Comparison of ENCODE assay signal across 8 mouse cellular contexts in the genomic region with DNA sequence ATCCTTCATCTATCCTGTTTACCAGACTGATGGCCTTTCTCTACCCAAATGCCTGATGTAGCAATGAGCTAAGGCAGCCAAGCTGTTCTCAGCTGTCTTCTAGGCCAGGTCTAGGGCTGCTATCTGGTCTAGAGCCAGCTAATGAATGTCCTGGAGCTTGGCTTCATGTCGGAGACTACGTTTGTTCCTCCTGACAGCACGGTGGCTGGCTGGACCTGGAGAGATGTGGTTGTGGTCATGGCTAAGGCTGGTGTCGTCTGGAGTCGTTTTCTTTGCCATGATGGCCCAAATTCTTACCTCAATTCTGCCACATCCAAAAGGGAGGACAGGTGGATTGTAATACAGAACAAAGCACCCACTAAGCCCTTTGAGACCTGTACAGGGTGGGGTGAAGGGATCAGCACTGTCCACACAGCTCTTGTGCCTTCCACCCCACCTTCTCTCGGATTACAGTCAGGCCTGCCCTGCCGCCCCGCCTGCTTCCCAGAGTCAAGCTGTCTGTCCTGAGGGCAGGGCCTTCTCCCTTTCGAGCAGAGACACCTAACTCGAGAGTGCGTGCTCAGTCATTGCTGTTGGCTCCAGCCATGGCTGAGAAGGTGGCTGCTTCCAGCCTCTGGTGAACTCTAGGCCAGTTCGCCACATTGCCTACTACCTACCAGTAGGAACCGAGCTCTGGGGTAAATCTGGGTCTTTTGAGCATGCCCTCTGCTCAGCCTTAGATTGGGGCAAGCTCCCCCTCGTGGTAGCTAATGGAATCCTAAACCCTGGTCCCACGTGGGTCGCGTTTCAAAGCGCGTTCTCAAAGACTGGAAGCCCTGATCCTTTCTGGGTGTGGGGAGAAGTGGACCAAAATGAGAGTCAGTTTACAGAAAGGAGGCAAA. TPM values are rescaled to one million over a fixed set of nuclear protein-coding genes. Genes with fewer than 3 reads are reported as not detected.
DNase-seq lines count a peak whose midpoint lies in the region; ATAC-seq and TF ChIP-seq lines count a peak whose summit lies in the region.

No protein-coding gene starts in this region.

- peaks cover 13% of the 10 kb centered on the region for H3K36me3 ChIP-seq in forebrain, embryonic 11.5 days (ENCODE audit: control insufficient read depth, insufficient read depth, low read length)
- peaks cover 10% of the 10 kb centered on the region; the same call in 1 of the 2 replicates for H3K36me3 ChIP-seq in heart, embryonic 16.5 days (ENCODE audit: control insufficient read depth, insufficient read depth)
- H3K36me3 ChIP-seq in liver, embryonic 14.5 days (replicated peaks; ENCODE audit: control insufficient read depth, insufficient read depth, low read depth) = peaks cover 11% of the 10 kb centered on the region
- H3K36me3 ChIP-seq in neural tube, embryonic 11.5 days (ENCODE audit: control insufficient read depth, insufficient read depth, low read length) = peaks cover 13% of the 10 kb centered on the region
- H3K36me3 ChIP-seq in stomach, embryonic 16.5 days (ENCODE audit: control insufficient read depth, insufficient read depth, low read length) = peaks cover 16% of the 10 kb centered on the region

- no peak; the same call in 1 of the 2 replicates for TF ChIP-seq CTCF in liver, embryonic 14.5 days (IDR thresholded peaks at IDR 0.05; ENCODE audit: low read depth)

- no peak overlapping the region for H3K27ac ChIP-seq in forebrain, embryonic 11.5 days (ENCODE audit: low read depth, low read length)
- H3K27ac ChIP-seq in heart, embryonic 16.5 days (ENCODE audit: low read length) = no peak overlapping the region
- H3K27ac ChIP-seq in liver, embryonic 14.5 days = no peak overlapping the region
- no peak overlapping the region for H3K27ac ChIP-seq in neural tube, embryonic 11.5 days (ENCODE audit: low read depth, low read length)
- peak overlapping the region; percentile 9; the same call in 1 of the 2 replicates for H3K27ac ChIP-seq in stomach, embryonic 16.5 days (ENCODE audit: low read length)

- no peaks in the 10 kb centered on the region; the same call in 1 of the 2 replicates for H3K9me3 ChIP-seq in forebrain, embryonic 11.5 days (ENCODE audit: control insufficient read depth, low read length)
- peaks cover 4% of the 10 kb centered on the region for H3K9me3 ChIP-seq in heart, embryonic 16.5 days (replicated peaks; ENCODE audit: control insufficient read depth, low read length)
- no peaks in the 10 kb centered on the region for H3K9me3 ChIP-seq in liver, embryonic 14.5 days (ENCODE audit: control insufficient read depth, low read length)
- H3K9me3 ChIP-seq in neural tube, embryonic 11.5 days (ENCODE audit: control insufficient read depth, low read length) = no peaks in the 10 kb centered on the region
- no peaks in the 10 kb centered on the region for H3K9me3 ChIP-seq in stomach, embryonic 16.5 days (replicated peaks; ENCODE audit: control insufficient read depth, low read length)

- no peaks in the 10 kb centered on the region; the same call in 1 of the 2 replicates for H3K4me1 ChIP-seq in forebrain, embryonic 11.5 days (replicated peaks; ENCODE audit: control insufficient read depth, insufficient read depth, low read length)
- H3K4me1 ChIP-seq in heart, embryonic 16.5 days (ENCODE audit: control insufficient read depth, insufficient read depth, low read length) = no peaks in the 10 kb centered on the region
- H3K4me1 ChIP-seq in liver, embryonic 14.5 days (replicated peaks; ENCODE audit: control insufficient read depth in 2 of 2, insufficient read depth in 2 of 2, low read length in 1 of 2) = no peaks in the 10 kb centered on the region
- no peaks in the 10 kb centered on the region; the same call in 1 of the 2 replicates for H3K4me1 ChIP-seq in neural tube, embryonic 11.5 days (ENCODE audit: control insufficient read depth, insufficient read depth, low read length)
- peaks cover 9% of the 10 kb centered on the region for H3K4me1 ChIP-seq in stomach, embryonic 16.5 days (ENCODE audit: control insufficient read depth, insufficient read depth, low read length)

- peak; percentile 80 for ATAC-seq in forebrain, embryonic 11.5 days (replicated peaks; ENCODE audit: low FRiP score)
- ATAC-seq in heart, embryonic 16.5 days (replicated peaks; ENCODE audit: extremely low read depth, insufficient read depth, low FRiP score) = peak; percentile 56
- peak; percentile 68 for ATAC-seq in liver, embryonic 14.5 days (ENCODE audit: insufficient read depth)
- peak; percentile 61; the same call in 1 of the 2 replicates for ATAC-seq in neural tube, embryonic 11.5 days (ENCODE audit: insufficient read depth, low FRiP score, low TSS enrichment)
- ATAC-seq in stomach, embryonic 16.5 days (ENCODE audit: insufficient read depth, low FRiP score) = peak; percentile 82

- peak; percentile 85 to 87 for DNase-seq in B cell, adult 2 months
- peak; percentile 68 for DNase-seq in c-Kit-positive CD71-negative TER-119-negative erythroid progenitor cells, embryonic 14.5 days (ENCODE audit: low read depth)
- peak; percentile 78 for DNase-seq in forebrain, embryonic 11.5 days (ENCODE audit: low spot score)
- DNase-seq in kidney, postnatal 14 days = peak; percentile 78
- DNase-seq in liver, embryonic 14.5 days (ENCODE audit: low read depth in 3 of 3, low spot score in 3 of 3) = peak in 2 of 3 experiments; percentile 30 to 47
- peak; percentile 72 for DNase-seq in neural tube, embryonic 11.5 days (ENCODE audit: low spot score)

- peak overlapping the region; percentile 28 for H3K4me3 ChIP-seq in forebrain, embryonic 11.5 days (ENCODE audit: low read depth, low read length)
- H3K4me3 ChIP-seq in heart, embryonic 16.5 days (ENCODE audit: low read length) = peak overlapping the region; percentile 54
- H3K4me3 ChIP-seq in liver, embryonic 14.5 days (ENCODE audit: insufficient read depth in 1 of 2, low read depth in 2 of 2, low read length in 2 of 2) = peak overlapping the region; percentile 52 to 61
- H3K4me3 ChIP-seq in neural tube, embryonic 11.5 days (ENCODE audit: low read depth, low read length) = peak overlapping the region; percentile 21
- peak overlapping the region; percentile 50 for H3K4me3 ChIP-seq in stomach, embryonic 16.5 days (replicated peaks; ENCODE audit: low read length)

- H3K9ac ChIP-seq in forebrain, embryonic 11.5 days (ENCODE audit: low read length) = peak overlapping the region; percentile 27; the same call in 1 of the 2 replicates
- peak overlapping the region; percentile 69 for H3K9ac ChIP-seq in heart, embryonic 16.5 days (ENCODE audit: low read length)
- peak overlapping the region; percentile 45 for H3K9ac ChIP-seq in liver, embryonic 14.5 days (replicated peaks)
- peak overlapping the region; percentile 20 for H3K9ac ChIP-seq in neural tube, embryonic 11.5 days (ENCODE audit: low read length)
- peak overlapping the region; percentile 71 for H3K9ac ChIP-seq in stomach, embryonic 16.5 days (ENCODE audit: low read length)

- no peak for TF ChIP-seq EP300 in liver, embryonic 14.5 days (IDR thresholded peaks at IDR 0.05; ENCODE audit: low read depth)

- WGBS in forebrain, embryonic 11.5 days = 42% methylated on average over 19 of the region's 19 CpGs
- 40% methylated on average over 19 of the region's 19 CpGs for WGBS in heart, embryonic 16.5 days
- 38% methylated on average over 19 of the region's 19 CpGs for WGBS in liver, embryonic 14.5 days (ENCODE audit: insufficient replicate concordance)
- 42% methylated on average over 19 of the region's 19 CpGs for whole genome bisulfite sequencing in neural tube, embryonic 11.5 days
- WGBS in stomach, embryonic 16.5 days = 31% methylated on average over 19 of the region's 19 CpGs

- no peaks in the 10 kb centered on the region for H3K27me3 ChIP-seq in forebrain, embryonic 11.5 days (ENCODE audit: control insufficient read depth, insufficient read depth, low read length)
- no peaks in the 10 kb centered on the region for H3K27me3 ChIP-seq in heart, embryonic 16.5 days (ENCODE audit: control insufficient read depth, insufficient read depth, low read length)
- H3K27me3 ChIP-seq in liver, embryonic 14.5 days (ENCODE audit: control insufficient read depth, insufficient read depth, low read length) = no peaks in the 10 kb centered on the region
- H3K27me3 ChIP-seq in neural tube, embryonic 11.5 days (ENCODE audit: control insufficient read depth, insufficient read depth, low read length) = no peaks in the 10 kb centered on the region
- H3K27me3 ChIP-seq in stomach, embryonic 16.5 days (ENCODE audit: control insufficient read depth, insufficient read depth, low read length) = no peaks in the 10 kb centered on the region

- peak overlapping the region; percentile 68 for H3K4me2 ChIP-seq in forebrain, embryonic 11.5 days (ENCODE audit: low read depth, low read length, severe bottlenecking)
- H3K4me2 ChIP-seq in heart, embryonic 16.5 days (ENCODE audit: low read depth, low read length) = peak overlapping the region; percentile 92
- peak overlapping the region; percentile 73 for H3K4me2 ChIP-seq in liver, embryonic 14.5 days (ENCODE audit: low read depth)
- H3K4me2 ChIP-seq in neural tube, embryonic 11.5 days (ENCODE audit: low read depth) = peak overlapping the region; percentile 58
- peak overlapping the region; percentile 84 for H3K4me2 ChIP-seq in stomach, embryonic 16.5 days (ENCODE audit: low read depth, low read length)

RNA-seq across cellular contexts. Expression of a gene that starts 10.6 kb away (rescaled TPM):
- 42.3 and 52.1 TPM in 2 replicates for polyA plus RNA-seq in forebrain, embryonic 11.5 days (2014; fragmentation: Nextera tagmentation; extraction: Ambion mirVana)
- 18.6 and 20.1 TPM in 2 replicates for polyA plus RNA-seq in heart, embryonic 16.5 days (2015; fragmentation: Nextera tagmentation; extraction: Ambion mirVana)
- 10.8 and 12.1 TPM in 2 replicates for polyA plus RNA-seq in liver, embryonic 14.5 days (2012; rRNA removed)
- polyA plus RNA-seq in liver, embryonic 14.5 days (2014; fragmentation: Nextera tagmentation; extraction: Ambion mirVana) = 10.8 and 11.0 TPM in 2 replicates
- polyA plus RNA-seq in neural tube, embryonic 11.5 days (2014; fragmentation: Nextera tagmentation; extraction: Ambion mirVana) = 44.5 and 46.7 TPM in 2 replicates
- polyA plus RNA-seq in stomach, embryonic 16.5 days (2015; fragmentation: Nextera tagmentation; extraction: Ambion mirVana) = 37.1 and 39.9 TPM in 2 replicates

RNA-seq across cellular contexts. Expression of a gene that starts 32.4 kb away (rescaled TPM):
- 4.7 and 5.2 TPM in 2 replicates for polyA plus RNA-seq in forebrain, embryonic 11.5 days (2014; fragmentation: Nextera tagmentation; extraction: Ambion mirVana)
- 3.1 and 3.7 TPM in 2 replicates for polyA plus RNA-seq in heart, embryonic 16.5 days (2015; fragmentation: Nextera tagmentation; extraction: Ambion mirVana)
- polyA plus RNA-seq in liver, embryonic 14.5 days (2012; rRNA removed) = 6.8 and 7.4 TPM in 2 replicates
- polyA plus RNA-seq in liver, embryonic 14.5 days (2014; fragmentation: Nextera tagmentation; extraction: Ambion mirVana) = 2.2 and 2.3 TPM in 2 replicates
- 3.2 and 3.8 TPM in 2 replicates for polyA plus RNA-seq in neural tube, embryonic 11.5 days (2014; fragmentation: Nextera tagmentation; extraction: Ambion mirVana)
- 5.0 and 5.5 TPM in 2 replicates for polyA plus RNA-seq in stomach, embryonic 16.5 days (2015; fragmentation: Nextera tagmentation; extraction: Ambion mirVana)

RNA-seq across cellular contexts. Expression of a gene that starts 48.5 kb away (rescaled TPM):
- 43.2 and 44.6 TPM in 2 replicates for polyA plus RNA-seq in forebrain, embryonic 11.5 days (2014; fragmentation: Nextera tagmentation; extraction: Ambion mirVana)
- 18.9 and 20.4 TPM in 2 replicates for polyA plus RNA-seq in heart, embryonic 16.5 days (2015; fragmentation: Nextera tagmentation; extraction: Ambion mirVana)
- 4.1 and 6.3 TPM in 2 replicates for polyA plus RNA-seq in liver, embryonic 14.5 days (2012; rRNA removed)
- polyA plus RNA-seq in liver, embryonic 14.5 days (2014; fragmentation: Nextera tagmentation; extraction: Ambion mirVana) = 5.0 and 5.4 TPM in 2 replicates
- polyA plus RNA-seq in neural tube, embryonic 11.5 days (2014; fragmentation: Nextera tagmentation; extraction: Ambion mirVana) = 40.7 and 42.0 TPM in 2 replicates
- 22.2 and 22.6 TPM in 2 replicates for polyA plus RNA-seq in stomach, embryonic 16.5 days (2015; fragmentation: Nextera tagmentation; extraction: Ambion mirVana)

Comparison
In these comparisons a context has a peak if more than half of its experiments do, and no peak if none do; other contexts are left out.
1. H3K9ac ChIP-seq: peak in every context shown above with its lines; median percentile 71 in stomach, embryonic 16.5 days; 69 in heart, embryonic 16.5 days; 45 in liver, embryonic 14.5 days; 27 in forebrain, embryonic 11.5 days; 20 in neural tube, embryonic 11.5 days.